Mouse (Mus musculus) c-Kit-positive CD71-positive TER-119-negative erythroid progenitor cells, embryonic 14.5 days (primary cell): ENCODE results near the gene Pola1.

Source experiments
- DNase-seq: peaks from one replicate; pipeline ENCODE4 v3.0.0-alpha.2; 2013; ENCODE audit warnings: low read depth

Gene Pola1

GRCm38 (mm10) chrX:93631657-93632449, at the start of gene Pola1:
Gene Pola1 (minus strand): TSS chrX:93632155.
- peak; percentile 67 for DNase-seq

GRCm38 (mm10) chrX:93676228-93676627, 44.3 kb upstream of the Pola1 start:
- DNase-seq: no peak

- peak; percentile 77 for DNase-seq
Measured at GRCm38 (mm10) chrX:93674836-93675795, 43.2 kb upstream of the Pola1 start.

GRCm38 (mm10) chrX:93674432-93674831, 42.5 kb upstream of the Pola1 start:
- DNase-seq: no peak

- DNase-seq: no peak
Measured at GRCm38 (mm10) chrX:93664787-93665186, 32.8 kb upstream of the Pola1 start.

GRCm38 (mm10) chrX:93663919-93664586, 32.1 kb upstream of the Pola1 start:
- no peak for DNase-seq

- no peak for DNase-seq
Measured at GRCm38 (mm10) chrX:93655153-93655552, 23.2 kb upstream of the Pola1 start.

- DNase-seq: no peak
Measured at GRCm38 (mm10) chrX:93654218-93655002, 22.5 kb upstream of the Pola1 start, which contains the start of gene Pcyt1b. Gene Pcyt1b (plus strand): TSS chrX:93654863.

GRCm38 (mm10) chrX:93650738-93651137, 18.8 kb upstream of the Pola1 start:
- DNase-seq: no peak

GRCm38 (mm10) chrX:93644022-93644421, 12.1 kb upstream of the Pola1 start:
- no peak for DNase-seq

- DNase-seq: no peak
Measured at GRCm38 (mm10) chrX:93643600-93643999, 11.6 kb upstream of the Pola1 start.

- DNase-seq: no peak
Measured at GRCm38 (mm10) chrX:93634861-93635375, 3.0 kb upstream of the Pola1 start.

- no peak for DNase-seq
Measured at GRCm38 (mm10) chrX:93630256-93630655, 1.7 kb downstream of the Pola1 start.

- no peak for DNase-seq
Measured at GRCm38 (mm10) chrX:93602214-93602613, 29.7 kb downstream of the Pola1 start.

GRCm38 (mm10) chrX:93594283-93594682, 37.7 kb downstream of the Pola1 start:
- no peak for DNase-seq

- DNase-seq: no peak
Measured at GRCm38 (mm10) chrX:93580931-93581330, 51.0 kb downstream of the Pola1 start.

GRCm38 (mm10) chrX:93557171-93557570, 74.8 kb downstream of the Pola1 start:
- DNase-seq: no peak

- DNase-seq: no peak
Measured at GRCm38 (mm10) chrX:93539779-93540178, 92.2 kb downstream of the Pola1 start.

GRCm38 (mm10) chrX:93502865-93503353, 129.0 kb downstream of the Pola1 start:
- no peak for DNase-seq

GRCm38 (mm10) chrX:93497597-93497996, 134.4 kb downstream of the Pola1 start:
- DNase-seq: no peak

GRCm38 (mm10) chrX:93465711-93466110, 166.2 kb downstream of the Pola1 start:
- DNase-seq: peak; percentile 5
